Mouse (Mus musculus): Measurements from ENCODE around the gene Gm9639. TPM values are rescaled to one million over a fixed set of nuclear protein-coding genes. Genes with fewer than 3 reads are reported as not detected.
"Not testable (repeated sequence)": the region's sequence is repeated elsewhere in the genome, so short reads cannot be mapped to it uniquely, and the experiment has no call there.

The Gm9639 gene
- polyA plus RNA-seq, 1 experiment from 2014 or later: not detected

DNA sequence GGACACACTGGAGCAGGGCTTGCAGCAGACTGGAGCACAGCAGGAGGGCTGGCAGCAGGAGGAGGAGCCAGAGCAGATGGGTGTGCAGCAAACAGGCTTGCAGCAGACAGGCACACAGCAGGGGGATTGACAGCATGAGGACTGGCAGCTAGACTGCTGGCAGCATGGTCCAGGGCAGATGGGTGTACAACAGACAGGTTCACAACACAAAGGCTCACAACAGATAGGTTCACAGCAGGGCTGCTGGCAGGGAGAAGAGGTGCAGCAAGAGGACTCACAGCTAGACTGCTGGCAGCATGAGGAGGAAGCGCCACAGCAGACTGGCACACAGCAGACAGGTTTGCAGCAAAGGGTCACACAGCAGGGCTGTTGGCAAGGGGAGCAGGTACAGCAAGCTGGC is 44.2 kb downstream of the Gm9639 start:
- H3K4me1 ChIP-seq (replicated peaks); H3K36me3 ChIP-seq; H3K4me2 ChIP-seq; H3K4me3 ChIP-seq; H3K27ac ChIP-seq (replicated peaks); H3K9me3 ChIP-seq; H3K9ac ChIP-seq; H3K27me3 ChIP-seq; ATAC-seq (ENCODE audit: low FRiP score, low read depth): not testable (repeated sequence)
- WGBS: 59% methylated on average over 1 of the region's 1 CpGs

Other genes starting within 250 kb of the Gm9639 start
- 75.2 and 81.7 TPM in 2 replicates for gene Pttg1ip, start 213.4 kb downstream of the Gm9639 start, polyA plus RNA-seq (2015; fragmentation: Nextera tagmentation; extraction: Ambion mirVana)
- gene Sumo3, start 189.0 kb downstream of the Gm9639 start, polyA plus RNA-seq (2015; fragmentation: Nextera tagmentation; extraction: Ambion mirVana): 282 and 283 TPM in 2 replicates
- gene Gm49325, start 188.9 kb downstream of the Gm9639 start, polyA plus RNA-seq (2015; fragmentation: Nextera tagmentation; extraction: Ambion mirVana): 2.9 TPM in 1 of 2 replicates, not detected in the other
- gene Ube2g2, start 172.8 kb downstream of the Gm9639 start, polyA plus RNA-seq (2015; fragmentation: Nextera tagmentation; extraction: Ambion mirVana): 83.8 and 90.0 TPM in 2 replicates
- gene Tspear, start 108.5 kb downstream of the Gm9639 start, polyA plus RNA-seq (2015; fragmentation: Nextera tagmentation; extraction: Ambion mirVana): 0.99 and 1.3 TPM in 2 replicates
- gene Gm19402, start 104.3 kb downstream of the Gm9639 start, polyA plus RNA-seq (2015; fragmentation: Nextera tagmentation; extraction: Ambion mirVana): not detected in 2 replicates
- gene Gm9508, start 97.8 kb downstream of the Gm9639 start, polyA plus RNA-seq (2015; fragmentation: Nextera tagmentation; extraction: Ambion mirVana): not detected in 2 replicates
- not detected in 2 replicates for gene Gm10272, start 88.5 kb downstream of the Gm9639 start, polyA plus RNA-seq (2015; fragmentation: Nextera tagmentation; extraction: Ambion mirVana)
- gene Gm10024, start 83.6 kb downstream of the Gm9639 start, polyA plus RNA-seq (2015; fragmentation: Nextera tagmentation; extraction: Ambion mirVana): not detected in 2 replicates
- not detected in 2 replicates for gene Gm10142, start 79.3 kb downstream of the Gm9639 start, polyA plus RNA-seq (2015; fragmentation: Nextera tagmentation; extraction: Ambion mirVana)
- gene Krtap12-1, start 74.5 kb downstream of the Gm9639 start, polyA plus RNA-seq (2015; fragmentation: Nextera tagmentation; extraction: Ambion mirVana): not detected in 2 replicates
- not detected in 2 replicates for gene Gm10100, start 68.6 kb downstream of the Gm9639 start, polyA plus RNA-seq (2015; fragmentation: Nextera tagmentation; extraction: Ambion mirVana)
- gene Gm18596, start 52.4 kb downstream of the Gm9639 start, polyA plus RNA-seq (2015; fragmentation: Nextera tagmentation; extraction: Ambion mirVana): not detected in 2 replicates
- gene Gm9736, start 43.7 kb downstream of the Gm9639 start, polyA plus RNA-seq (2015; fragmentation: Nextera tagmentation; extraction: Ambion mirVana): not detected in 2 replicates
- gene Gm3233, start 35.4 kb downstream of the Gm9639 start, polyA plus RNA-seq (2015; fragmentation: Nextera tagmentation; extraction: Ambion mirVana): not detected in 2 replicates
- gene Gm3238, start 23.8 kb downstream of the Gm9639 start, polyA plus RNA-seq (2015; fragmentation: Nextera tagmentation; extraction: Ambion mirVana): not detected in 2 replicates
- not detected in 2 replicates for gene Gm7138, start 18.1 kb downstream of the Gm9639 start, polyA plus RNA-seq (2015; fragmentation: Nextera tagmentation; extraction: Ambion mirVana)
- gene Gm3250, start 12.5 kb downstream of the Gm9639 start, polyA plus RNA-seq (2015; fragmentation: Nextera tagmentation; extraction: Ambion mirVana): not detected in 2 replicates
- gene Gm7137, start 6.9 kb downstream of the Gm9639 start, polyA plus RNA-seq (2015; fragmentation: Nextera tagmentation; extraction: Ambion mirVana): not detected in 2 replicates
- gene Gm19668, start 4.1 kb upstream of the Gm9639 start, polyA plus RNA-seq (2015; fragmentation: Nextera tagmentation; extraction: Ambion mirVana): not detected in 2 replicates
- not detected in 2 replicates for gene Gm9507, start 16.8 kb upstream of the Gm9639 start, polyA plus RNA-seq (2015; fragmentation: Nextera tagmentation; extraction: Ambion mirVana)
- not detected in 2 replicates for gene Gm2696, start 19.6 kb upstream of the Gm9639 start, polyA plus RNA-seq (2015; fragmentation: Nextera tagmentation; extraction: Ambion mirVana)
- not detected in 2 replicates for gene Krtap10-4, start 32.0 kb upstream of the Gm9639 start, polyA plus RNA-seq (2015; fragmentation: Nextera tagmentation; extraction: Ambion mirVana)
- not detected in 2 replicates for gene Krtap10-10, start 40.9 kb upstream of the Gm9639 start, polyA plus RNA-seq (2015; fragmentation: Nextera tagmentation; extraction: Ambion mirVana)
- not detected in 2 replicates for gene Gm36176, start 51.7 kb upstream of the Gm9639 start, polyA plus RNA-seq (2015; fragmentation: Nextera tagmentation; extraction: Ambion mirVana)
- gene Gm10318, start 57.8 kb upstream of the Gm9639 start, polyA plus RNA-seq (2015; fragmentation: Nextera tagmentation; extraction: Ambion mirVana): not detected in 2 replicates
- gene Gm3285, start 66.9 kb upstream of the Gm9639 start, polyA plus RNA-seq (2015; fragmentation: Nextera tagmentation; extraction: Ambion mirVana): not detected in 2 replicates
- gene Lrrc3, start 107.5 kb upstream of the Gm9639 start, polyA plus RNA-seq (2015; fragmentation: Nextera tagmentation; extraction: Ambion mirVana): 21.4 and 23.9 TPM in 2 replicates
- gene Trpm2, start 175.5 kb upstream of the Gm9639 start, polyA plus RNA-seq (2015; fragmentation: Nextera tagmentation; extraction: Ambion mirVana): 5.4 and 7.1 TPM in 2 replicates
- gene 1810043G02Rik, start 183.4 kb upstream of the Gm9639 start, polyA plus RNA-seq (2015; fragmentation: Nextera tagmentation; extraction: Ambion mirVana): 46.8 and 54.5 TPM in 2 replicates
- gene Pfkl, start 215.0 kb upstream of the Gm9639 start, polyA plus RNA-seq (2015; fragmentation: Nextera tagmentation; extraction: Ambion mirVana): 120 and 126 TPM in 2 replicates
- gene Dnmt3l, start 246.9 kb upstream of the Gm9639 start, polyA plus RNA-seq (2015; fragmentation: Nextera tagmentation; extraction: Ambion mirVana): not detected in 2 replicates
- gene Aire, start 248.5 kb upstream of the Gm9639 start, polyA plus RNA-seq (2015; fragmentation: Nextera tagmentation; extraction: Ambion mirVana): 0.51 TPM in 1 of 2 replicates, not detected in the other